Mouse (Mus musculus): ENCODE measurements around the gene Fam214b. TPM values are rescaled to one million over a fixed set of nuclear protein-coding genes. Genes with fewer than 3 reads are reported as not detected.

Fam214b gene
- 1 to 10 TPM; 5.9 to 8.2 TPM for total RNA-seq (2023)

DNA sequence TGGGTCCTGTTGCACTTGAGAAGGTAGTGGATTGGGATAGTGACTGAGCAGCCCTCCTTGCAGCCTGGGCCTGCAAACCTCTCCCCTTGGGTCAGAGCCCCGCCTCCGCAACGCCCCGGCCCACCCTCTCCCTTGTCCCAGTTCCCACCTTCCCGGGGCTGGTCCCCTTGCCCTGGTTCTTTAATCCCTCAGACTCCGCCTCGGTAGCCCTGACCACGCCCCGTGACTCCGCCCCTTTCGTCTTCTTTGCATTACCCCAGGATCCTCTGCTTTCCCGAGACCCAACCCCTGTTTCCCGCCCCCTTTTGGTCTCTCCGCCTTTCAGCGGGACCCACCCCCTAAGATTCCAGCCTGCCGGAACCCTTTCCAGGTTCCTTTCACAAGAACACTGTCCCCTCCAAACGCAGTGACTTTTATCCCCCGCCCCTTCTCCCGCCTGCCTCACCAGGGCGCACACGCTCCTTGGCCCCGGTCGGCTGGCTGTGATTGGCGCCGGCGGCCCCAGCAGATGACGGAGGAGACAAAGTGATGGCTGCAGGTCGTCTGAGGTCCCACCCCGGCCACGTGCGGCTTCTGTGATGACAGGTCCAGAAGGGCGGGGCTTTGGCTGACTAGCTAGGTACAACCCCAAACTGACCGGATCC is at the start of gene Fam214b:
Gene Fam214b, minus strand, starts transcription at position 562 of the 644 bp plus-strand sequence.

DNA sequence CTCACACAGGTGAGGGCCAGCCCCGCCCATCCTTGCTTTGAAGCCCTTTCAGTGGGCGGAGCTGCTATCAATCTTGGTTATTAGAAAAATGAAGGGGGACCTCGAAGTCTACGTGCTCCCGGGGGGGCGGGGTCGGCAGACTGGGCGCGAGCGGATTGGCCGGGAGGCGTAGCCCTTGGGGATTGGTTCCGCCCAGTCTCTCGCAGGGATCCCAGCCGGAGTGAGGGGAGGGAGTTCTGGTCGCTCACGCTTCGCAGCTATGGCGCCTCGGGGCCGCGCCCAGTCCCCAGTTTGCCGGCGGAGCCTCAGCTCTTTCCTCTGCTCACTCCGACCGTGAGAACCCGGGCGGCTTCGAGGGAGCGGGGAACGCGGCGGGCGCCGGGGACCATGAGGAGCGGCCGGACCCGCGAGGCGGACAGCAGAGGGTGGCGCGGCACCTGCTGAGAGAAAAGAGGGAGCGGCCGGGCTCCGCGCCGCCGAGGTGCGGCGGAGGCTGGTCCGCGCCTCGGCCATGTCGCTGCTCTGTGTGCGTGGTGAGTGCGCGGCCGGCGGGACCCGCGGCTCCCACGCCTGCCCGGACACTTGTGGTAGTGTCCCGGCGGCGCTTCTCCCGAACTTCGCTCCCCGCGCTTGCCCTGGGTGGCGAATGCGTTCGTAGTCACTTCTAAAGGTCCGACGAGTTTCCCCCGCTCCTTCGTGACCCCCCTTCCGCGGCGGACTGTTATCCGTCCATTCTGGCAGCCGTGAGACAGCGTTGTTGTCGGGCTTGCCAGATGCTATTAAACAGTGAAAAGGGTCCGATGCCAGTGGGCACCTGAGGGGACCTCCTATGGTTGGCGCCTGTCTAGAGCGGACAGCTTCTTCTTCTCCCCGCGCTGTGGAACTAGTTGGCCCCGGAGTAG is 13.0 kb upstream of the Fam214b start, which contains the start of gene Unc13b:
Gene Unc13b, plus strand, starts transcription at position 201 of the 902 bp plus-strand sequence.

DNA sequence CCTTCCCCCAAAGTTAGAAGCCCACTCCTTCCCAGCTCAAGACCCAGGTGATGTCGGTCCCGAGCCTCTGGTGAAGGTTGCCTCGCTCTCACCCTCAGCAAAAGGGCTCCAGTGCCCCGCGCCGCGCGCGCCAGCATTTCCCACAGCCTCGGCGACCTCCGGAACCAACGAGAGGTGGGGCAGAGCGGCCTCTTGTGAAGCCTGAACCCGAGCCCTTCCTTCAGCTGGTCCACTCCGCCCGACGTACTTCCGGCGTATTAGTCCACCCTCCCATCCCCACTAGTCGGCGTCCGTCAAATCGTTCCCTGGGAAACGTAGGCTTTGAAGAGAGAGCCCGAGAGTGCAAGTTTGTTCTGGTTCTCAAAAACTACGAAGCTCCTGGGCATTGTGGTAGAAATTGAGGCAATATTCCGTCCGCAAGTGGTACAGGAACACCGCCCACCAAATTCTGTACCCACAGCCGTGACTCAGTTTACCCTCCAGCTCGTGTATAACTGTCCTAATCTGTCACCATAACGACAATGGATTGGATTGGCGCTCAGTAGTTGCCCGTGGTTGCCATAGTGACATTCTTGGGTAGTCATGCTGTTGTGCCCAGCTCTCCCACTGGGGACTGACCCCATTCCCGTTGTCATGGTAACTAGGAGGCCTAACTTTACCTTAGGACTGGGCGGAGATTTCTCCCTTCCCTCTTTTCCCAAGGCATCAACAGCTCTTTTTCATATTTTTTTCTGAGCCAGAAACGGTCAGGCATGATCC is 14.6 kb downstream of the Fam214b start, which contains the start of gene Stoml2:
Gene Stoml2, minus strand, starts transcription at position 474 of the 759 bp plus-strand sequence.

DNA sequence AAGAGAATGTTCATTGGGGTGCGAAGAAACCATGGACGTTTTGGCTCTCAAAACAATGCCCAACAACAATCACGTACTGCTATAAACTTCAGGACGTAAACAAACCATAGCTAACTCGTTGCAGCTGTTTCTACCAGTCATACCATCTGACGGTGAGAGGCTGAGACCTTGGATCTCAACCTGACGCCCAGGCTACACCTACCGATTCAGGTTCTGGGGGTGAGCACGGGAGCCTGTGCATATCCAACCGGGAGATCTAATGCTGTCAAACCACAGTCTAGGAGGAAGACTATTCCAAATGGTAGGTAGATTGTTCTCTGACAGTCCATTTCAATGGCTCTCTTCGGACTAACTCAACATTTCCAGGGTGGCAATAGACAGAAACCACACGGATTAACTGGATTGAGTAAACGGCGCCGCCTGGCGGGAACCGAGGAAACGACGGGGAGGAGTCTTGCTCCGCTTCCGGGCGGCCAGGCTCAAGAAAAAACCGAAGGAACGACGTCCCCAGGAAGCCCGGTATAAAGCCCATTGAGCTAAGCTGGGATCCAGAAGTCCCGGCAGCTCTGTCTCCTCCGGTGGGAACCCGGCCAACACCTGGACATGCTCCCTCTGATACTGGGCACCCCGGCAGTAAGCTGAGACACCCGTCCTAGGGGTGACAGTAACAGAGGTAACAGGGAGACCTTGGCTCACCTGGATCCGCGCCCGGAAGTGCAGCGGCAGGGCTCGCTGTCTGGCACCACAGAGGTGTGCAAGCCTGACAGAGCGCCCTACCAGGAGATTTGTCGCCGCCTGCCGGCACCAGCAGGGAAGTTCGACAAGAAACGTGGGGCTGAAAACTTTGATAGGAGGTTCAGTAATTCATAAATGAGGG is 20.7 kb downstream of the Fam214b start, which contains the start of gene Pigo:
Gene Pigo, minus strand, starts transcription at position 736 of the 877 bp plus-strand sequence.

DNA sequence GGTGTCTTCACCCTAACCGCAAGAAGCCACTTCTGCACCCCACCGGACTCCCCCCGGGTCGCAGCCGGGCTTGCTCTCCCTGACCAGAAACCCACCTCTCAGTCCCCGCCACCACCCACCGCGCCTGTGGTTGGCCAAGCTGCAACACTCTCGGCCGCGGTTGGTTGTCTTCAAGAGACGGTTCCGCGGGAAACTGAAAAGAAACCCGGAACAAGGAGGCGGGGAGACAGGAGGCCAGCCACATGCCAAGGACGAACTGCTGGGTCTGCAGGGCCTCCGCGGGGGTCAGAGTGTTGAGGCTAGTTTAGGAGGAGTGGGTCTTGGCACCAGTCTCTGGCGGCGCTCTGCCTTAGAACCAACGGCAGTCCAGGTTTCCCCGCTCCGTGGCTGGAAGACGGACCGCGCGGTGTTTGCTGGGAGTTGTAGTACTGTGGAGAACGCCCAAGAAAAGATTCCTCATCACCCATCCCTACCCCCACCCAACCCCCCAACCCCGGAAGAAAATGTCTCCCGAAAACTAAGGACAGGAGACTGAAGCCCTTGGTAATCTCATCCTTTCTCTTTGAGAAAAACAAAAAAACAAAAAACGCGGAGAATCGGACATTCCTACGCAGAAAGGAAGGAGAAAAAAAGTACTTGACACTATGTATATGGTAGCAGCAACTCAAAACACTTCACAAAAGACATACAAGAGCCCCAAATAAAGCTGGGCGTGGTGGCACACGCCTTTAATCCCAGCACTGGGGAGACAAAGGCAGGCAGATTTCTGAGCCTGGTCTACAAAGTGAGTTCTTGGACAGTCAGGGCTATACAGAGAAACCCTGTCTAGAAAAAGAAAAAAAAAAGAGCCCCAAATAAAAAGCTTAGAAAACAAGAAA is 35.6 kb downstream of the Fam214b start, which contains the start of gene Fancg:
Gene Fancg, minus strand, starts transcription at position 346 of the 878 bp plus-strand sequence.

DNA sequence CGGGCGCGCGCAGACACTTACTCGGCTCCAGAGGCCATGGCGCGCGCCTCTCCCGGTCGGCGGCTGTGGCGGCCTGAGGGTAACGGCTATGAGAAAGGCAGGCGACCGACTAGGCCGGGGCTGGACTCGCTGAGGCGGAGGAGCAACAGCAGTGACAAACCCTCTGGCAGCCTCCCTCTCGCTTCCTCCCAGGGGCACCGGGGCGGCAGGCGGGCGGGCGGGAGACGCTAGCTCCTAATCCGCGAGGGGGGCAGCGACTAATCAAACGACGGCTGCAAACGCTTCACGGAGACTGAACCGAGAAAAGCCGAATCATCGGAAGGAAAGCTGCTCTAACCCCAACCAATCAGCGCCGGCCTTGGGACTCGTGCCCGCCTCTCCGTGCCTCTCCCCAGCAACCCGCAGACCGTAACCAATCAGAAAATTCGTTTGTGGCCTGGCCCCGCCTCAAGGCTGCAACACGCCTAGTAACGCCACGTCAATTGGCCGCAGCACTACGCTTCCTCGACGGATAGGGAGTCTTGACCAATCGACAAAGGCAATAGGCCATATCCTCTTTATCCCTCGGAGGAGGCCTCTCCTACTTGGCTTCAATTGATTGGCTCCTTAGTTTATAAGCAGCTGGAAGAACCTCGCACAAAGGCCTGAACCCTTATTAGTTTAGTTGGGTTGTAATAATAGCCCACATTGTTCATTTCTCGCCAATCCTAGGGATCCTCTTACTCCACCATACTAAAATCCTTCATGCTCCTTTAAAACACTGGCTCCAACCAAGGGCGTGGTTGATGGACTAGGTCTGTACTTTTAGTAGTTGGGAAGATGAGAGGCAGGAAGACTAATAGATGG is 45.7 kb downstream of the Fam214b start, which contains the start of gene Vcp:
Gene Vcp, minus strand, starts transcription at position 367 of the 846 bp plus-strand sequence.

Other genes with a start within 250 kb of the Fam214b start
- gene Fam205a1, start 192.3 kb downstream of the Fam214b start, total RNA-seq (2023) = not detected
- not detected for gene Gm12394, start 189.4 kb downstream of the Fam214b start, total RNA-seq (2023)
- not detected for gene Fam205c, start 172.0 kb downstream of the Fam214b start, total RNA-seq (2023)
- gene Phf24, start 129.6 kb downstream of the Fam214b start, total RNA-seq (2023) = not detected
- 10 to 100 TPM; 17.1 to 21.3 TPM for gene Dnajb5, start 96.4 kb downstream of the Fam214b start, total RNA-seq (2023)
- gene 1700022I11Rik, start 76.6 kb downstream of the Fam214b start, total RNA-seq (2023) = not detected
- 100 to 1,000 TPM; 120 to 126 TPM for gene Vcp, start 45.7 kb downstream of the Fam214b start, total RNA-seq (2023)
- 10 to 100 TPM; 23.4 to 30.5 TPM for gene Fancg, start 35.7 kb downstream of the Fam214b start, total RNA-seq (2023)
- gene Pigo, start 20.4 kb downstream of the Fam214b start, total RNA-seq (2023) = 10 to 100 TPM; 38.6 to 40.8 TPM
- gene Stoml2, start 14.5 kb downstream of the Fam214b start, total RNA-seq (2023) = 10 to 100 TPM; 59.1 to 72.4 TPM
- under 1 TPM; 0.23 to 0.44 TPM for gene Unc13b, start 12.7 kb upstream of the Fam214b start, total RNA-seq (2023)
- gene Atp8b5, start 220.9 kb upstream of the Fam214b start, total RNA-seq (2023) = not detected